Mouse (Mus musculus) hindbrain, embryonic 10.5 days (tissue): Measurements from ENCODE around the gene Scgb1b19. TPM values are rescaled to one million over a fixed set of nuclear protein-coding genes. Genes with fewer than 3 reads are reported as not detected.
"Not testable (repeated sequence)": the region's sequence is repeated elsewhere in the genome, so short reads cannot be mapped to it uniquely, and the experiment has no call there.

Source experiments
- DNase-seq: peaks from one replicate; pipeline ENCODE4 v3.0.0-alpha.2; 2017; ENCODE audit warnings: low spot score
- H3K27ac ChIP-seq: fragments of 300-500 bp; sonication (generic); 2 replicates; pipeline ENCODE4 v1.5.1; 2016; ENCODE audit warnings: mild to moderate bottlenecking, moderate library complexity
- H3K27me3 ChIP-seq: fragments of 300-500 bp; sonication (generic); 2 replicates; pipeline ENCODE4 v1.6.1; 2016; ENCODE audit warnings: mild to moderate bottlenecking; ENCODE audit not compliant: poor library complexity, insufficient read depth, severe bottlenecking
- H3K36me3 ChIP-seq: fragments of 300-500 bp; sonication (generic); 2 replicates; pipeline ENCODE4 v1.6.1; 2016; ENCODE audit warnings: mild to moderate bottlenecking, moderate library complexity
- H3K4me1 ChIP-seq: fragments of 300-500 bp; sonication (generic); replicated peaks from 2 replicates; pipeline ENCODE4 v1.6.1; 2016; ENCODE audit warnings: mild to moderate bottlenecking
- H3K4me3 ChIP-seq: fragments of 300-500 bp; sonication (generic); 2 replicates; pipeline ENCODE4 v1.5.1; 2016; ENCODE audit warnings: mild to moderate bottlenecking, moderate library complexity
- H3K9me3 ChIP-seq: fragments of 300-500 bp; sonication (generic); 2 replicates; pipeline ENCODE4 v1.6.1; 2016; ENCODE audit warnings: mild to moderate bottlenecking, moderate library complexity
- WGBS: fragments of 180-500 bp; shearing (Covaris S2); methylation state at CpG from one replicate; pipeline ENCODE4 v1.1.7; 2016; 5-methylcytosine and 5-hydroxymethylcytosine counted together
- polyA plus RNA-seq: library from polyadenylated mRNA; unstranded; fragments of >200 nt; fragmentation: Nextera tagmentation; extraction: Ambion mirVana; gene quantifications from 2 replicates; pipeline ENCODE4 v1.2.1, GENCODE M21; 2016

Scgb1b19 gene
- polyA plus RNA-seq: not detected in 2 replicates

DNA sequence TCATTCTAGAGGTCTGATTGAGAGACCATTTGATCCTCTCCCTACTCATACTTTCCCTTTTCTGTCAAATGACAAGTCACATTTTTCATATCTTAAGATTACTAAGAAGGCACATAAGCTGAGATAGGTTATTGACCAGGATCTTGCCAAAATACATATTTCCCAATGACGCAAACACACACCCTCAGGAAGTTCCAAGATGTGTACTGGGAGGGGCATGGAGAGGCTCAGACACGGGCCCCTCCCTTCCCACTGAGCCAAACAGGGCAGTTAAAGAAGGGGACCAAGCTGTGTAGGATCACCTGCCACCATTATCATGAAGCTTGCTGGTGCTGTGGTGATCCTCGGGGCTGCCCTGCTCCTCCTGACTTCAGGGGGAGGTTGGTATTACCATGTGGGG, at the start of gene Scgb1b19:
Gene Scgb1b19, plus strand, starts transcription at position 301 of the 400 bp plus-strand sequence.
- not testable (repeated sequence) for H3K4me1 ChIP-seq, H3K4me3 ChIP-seq, H3K36me3 ChIP-seq, H3K27me3 ChIP-seq, H3K9me3 ChIP-seq, H3K27ac ChIP-seq, DNase-seq
- WGBS: 83% methylated on average over 3 of the region's 3 CpGs

DNA sequence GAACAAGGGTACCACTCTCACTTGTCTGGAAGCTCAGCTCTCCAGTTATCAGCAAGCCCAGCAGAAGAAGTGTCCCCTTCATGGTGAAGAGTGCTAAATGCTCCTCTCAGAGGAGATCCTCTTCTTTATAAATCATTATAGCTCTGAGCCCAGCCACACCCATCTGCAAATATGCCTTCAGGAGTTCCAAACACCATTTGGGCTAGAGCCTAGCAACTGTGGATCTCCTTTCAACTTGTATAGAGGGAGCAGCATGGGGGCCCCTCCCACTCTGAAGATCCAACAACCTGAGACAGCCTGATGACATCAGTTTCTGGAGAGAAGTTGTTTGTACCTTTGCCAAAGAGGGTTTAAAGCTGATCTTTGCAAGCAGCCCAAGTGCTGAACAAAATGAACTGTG, 6.9 kb upstream of the Scgb1b19 start, which contains the start of gene Scgb2b19:
Gene Scgb2b19, minus strand, starts transcription at position 101 of the 400 bp plus-strand sequence.
- H3K9me3 ChIP-seq, H3K27me3 ChIP-seq, DNase-seq: not testable (repeated sequence)

More for the DNA sequence above, 6.9 kb upstream of the Scgb1b19 start, which contains the start of gene Scgb2b19:
- H3K36me3 ChIP-seq, H3K4me3 ChIP-seq, H3K27ac ChIP-seq, H3K4me1 ChIP-seq: not testable (repeated sequence)

Other genes with a start within 250 kb of the Scgb1b19 start
- gene Scgb2b17, start 230.7 kb upstream of the Scgb1b19 start, polyA plus RNA-seq: not detected in 2 replicates
- gene Scgb1b17, start 223.8 kb upstream of the Scgb1b19 start, polyA plus RNA-seq: not detected in 2 replicates
- not detected in 2 replicates for gene Scgb2b18, start 113.4 kb upstream of the Scgb1b19 start, polyA plus RNA-seq
- not detected in 2 replicates for gene Scgb1b18, start 101.7 kb upstream of the Scgb1b19 start, polyA plus RNA-seq
- gene Scgb2b19, start 7.0 kb upstream of the Scgb1b19 start, polyA plus RNA-seq: not detected in 2 replicates
- gene Scgb2b20, start 79.0 kb downstream of the Scgb1b19 start, polyA plus RNA-seq: not detected in 2 replicates
- not detected in 2 replicates for gene Scgb1b20, start 85.9 kb downstream of the Scgb1b19 start, polyA plus RNA-seq
- not detected in 2 replicates for gene Scgb2b21, start 233.2 kb downstream of the Scgb1b19 start, polyA plus RNA-seq